Mouse (Mus musculus) adrenal gland, postnatal 0 days (tissue): Measurements from ENCODE around the gene Rhebl1. TPM values are rescaled to one million over a fixed set of nuclear protein-coding genes. Genes with fewer than 3 reads are reported as not detected.

Experiments used
- polyA plus RNA-seq: library from polyadenylated mRNA; unstranded; fragments of >200 nt; fragmentation: Nextera tagmentation; extraction: Ambion mirVana; gene quantifications from 2 replicates; pipeline ENCODE4 v1.2.1, GENCODE M21; 2015

Gene Rhebl1
- polyA plus RNA-seq: 9.2 and 11.9 TPM in 2 replicates

DNA sequence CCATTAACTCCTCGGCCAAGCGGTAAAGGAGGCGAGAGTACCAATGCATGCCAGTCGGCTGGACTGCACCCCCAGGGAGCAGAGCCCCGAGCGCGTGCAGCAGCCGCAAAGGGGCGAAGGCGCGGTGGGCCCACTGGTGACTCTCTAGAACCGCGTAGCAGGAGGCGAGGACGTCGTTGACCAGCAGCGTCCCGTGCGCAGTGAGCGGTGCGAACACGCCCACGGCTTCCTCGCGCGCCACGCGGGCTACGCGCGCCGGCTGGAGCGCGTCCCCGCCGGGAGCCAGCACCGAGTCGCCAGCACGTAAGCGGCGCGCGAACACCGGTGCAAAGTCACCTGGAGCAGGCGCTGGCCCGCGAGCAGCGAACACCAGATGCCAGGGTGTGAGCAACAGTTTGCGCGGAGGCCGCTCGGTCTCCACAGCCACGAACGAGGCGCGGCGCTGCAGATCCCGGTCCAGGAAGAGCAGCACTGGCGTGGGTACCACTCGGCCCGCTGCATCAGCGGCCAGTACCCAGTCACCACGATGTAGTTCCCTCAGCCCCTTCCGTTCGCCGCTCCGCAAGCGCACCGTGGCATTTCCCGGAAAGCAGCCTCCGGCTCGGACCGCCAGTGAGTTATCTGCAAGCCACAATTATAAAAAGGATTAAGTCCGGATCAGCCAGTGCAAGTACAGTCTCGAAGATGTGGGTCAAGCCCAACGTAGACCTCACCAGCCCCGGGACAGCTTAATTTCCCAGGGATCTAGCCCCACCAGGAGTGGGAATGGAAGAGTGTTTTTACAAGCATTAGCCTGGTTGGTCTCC is at the start of gene Rhebl1:
Rhebl1 (minus strand) TSS at position 601 of the 806 bp plus-strand sequence.

DNA sequence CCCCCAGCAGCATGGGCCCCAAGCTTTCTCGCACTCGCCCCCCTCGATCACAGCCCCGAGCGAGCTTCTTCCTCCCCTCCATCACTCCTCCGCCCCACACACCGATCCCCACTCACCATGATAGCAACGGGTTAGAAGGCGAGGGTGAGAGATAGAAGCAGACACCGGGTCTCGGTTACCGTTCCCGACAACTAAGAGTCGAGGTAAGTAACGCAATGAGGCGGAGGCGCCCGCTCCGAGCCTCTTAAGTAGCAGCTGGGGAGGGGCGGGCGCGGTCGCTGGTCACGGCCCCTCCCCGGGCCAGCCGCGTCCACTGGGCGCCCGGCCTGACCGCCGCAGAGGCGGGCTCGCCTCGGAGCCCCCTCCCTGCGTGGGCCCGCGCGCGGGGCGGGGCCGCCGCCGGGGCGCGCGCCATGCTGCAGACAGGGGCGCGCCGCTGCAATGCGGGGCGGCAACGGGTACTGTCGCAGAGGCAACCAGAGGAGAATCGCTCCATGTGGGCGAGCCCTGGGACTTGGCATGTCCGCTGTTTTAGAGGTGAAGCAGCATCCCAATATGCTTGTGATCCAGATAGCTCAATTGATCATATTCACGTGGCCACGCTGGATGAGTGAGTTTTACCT is 40.0 kb upstream of the Rhebl1 start, which contains the start of gene Tuba1b:
Tuba1b (minus strand) TSS at position 349 of the 623 bp plus-strand sequence.

DNA sequence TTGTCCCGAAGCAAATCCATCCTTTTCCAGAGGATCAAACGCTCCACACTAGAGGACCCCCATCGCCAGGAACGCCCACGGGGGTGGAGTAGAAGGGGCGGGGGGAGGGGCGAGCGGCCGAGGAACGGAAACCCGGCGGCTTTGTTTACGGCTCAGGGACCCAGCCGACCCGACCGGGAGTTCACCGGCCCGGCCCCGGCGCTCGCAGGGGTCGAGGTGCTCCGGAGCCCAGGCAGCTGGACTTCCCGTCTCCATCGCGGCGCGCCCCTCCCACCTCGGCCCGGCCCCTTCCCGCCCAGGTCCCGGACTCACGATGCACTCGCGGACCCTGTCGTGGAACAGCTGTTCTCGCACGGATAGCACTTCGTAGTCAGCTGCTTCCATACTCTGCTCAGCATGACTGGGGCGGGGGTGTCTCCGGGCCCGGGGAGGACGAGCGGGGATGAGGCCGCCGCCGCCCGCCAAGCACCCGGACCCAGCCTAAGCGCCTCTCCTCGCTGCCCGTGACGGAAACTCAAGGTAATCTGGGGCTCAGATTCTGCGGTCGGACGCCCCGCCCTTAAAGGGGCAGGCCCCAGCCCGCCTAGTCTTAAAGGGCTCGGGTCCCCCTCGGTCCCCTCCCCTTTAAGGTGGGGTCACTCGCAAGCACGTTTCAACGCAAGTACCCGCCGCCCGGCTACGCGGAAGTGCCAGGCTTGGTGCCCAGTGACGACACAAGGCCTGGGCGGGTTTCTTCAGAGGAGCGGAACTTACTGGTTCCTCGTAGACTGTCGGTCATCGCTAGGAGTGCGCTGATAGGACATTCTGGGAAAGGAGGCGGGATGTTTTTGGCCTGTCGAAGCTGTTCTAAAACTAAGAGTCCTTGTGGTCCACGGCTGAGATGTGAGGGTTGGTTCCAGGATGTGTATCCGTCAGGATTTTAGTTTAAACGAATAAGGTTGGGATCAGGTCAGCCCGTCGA is 23.5 kb upstream of the Rhebl1 start, which contains the start of gene Lmbr1l:
Lmbr1l (minus strand) TSS at position 694 of the 961 bp plus-strand sequence.

DNA sequence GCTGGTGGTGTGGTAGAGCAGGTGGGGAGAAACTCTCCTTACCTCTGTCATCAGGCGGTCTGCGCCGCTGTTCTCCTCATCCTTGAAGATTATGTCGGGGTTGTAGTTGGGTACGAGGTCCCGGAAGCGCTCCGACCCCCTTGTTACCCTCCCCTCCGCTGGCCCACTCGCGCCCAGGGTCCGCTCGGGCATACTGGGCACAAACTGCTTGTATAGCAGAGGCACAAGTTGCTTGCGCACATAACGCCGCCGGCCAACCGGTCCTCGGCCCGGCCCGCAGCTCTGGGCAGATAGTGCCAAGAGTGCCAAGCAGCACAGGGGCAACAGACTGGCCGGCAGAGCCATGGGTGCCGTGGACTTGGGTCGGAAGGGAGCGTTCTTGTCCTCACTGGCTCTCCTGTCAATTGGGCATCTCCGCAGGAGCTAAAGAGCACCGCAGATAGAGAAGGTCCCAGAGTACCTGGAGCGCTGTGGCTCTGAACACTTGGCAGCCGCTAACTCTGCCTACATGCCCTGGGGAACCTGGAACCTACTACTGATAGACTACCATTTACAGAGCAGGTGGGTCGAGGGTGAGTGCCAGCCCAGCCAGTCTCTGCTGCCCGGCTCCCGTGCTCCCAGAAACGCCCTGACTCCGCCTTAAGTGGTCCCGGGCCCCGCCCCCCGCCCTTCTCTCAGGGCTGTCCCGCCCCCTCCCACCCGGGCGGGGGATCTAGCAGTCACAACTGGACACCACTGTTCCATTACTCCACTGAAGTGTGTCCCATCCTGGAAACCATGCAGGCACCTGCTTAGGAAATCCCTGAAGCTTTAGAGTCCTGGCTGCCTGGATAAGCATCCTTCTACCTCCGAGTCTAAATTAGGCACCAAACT is 3.8 kb upstream of the Rhebl1 start, which contains the start of gene Dhh:
Dhh (minus strand) TSS at position 613 of the 873 bp plus-strand sequence.

DNA sequence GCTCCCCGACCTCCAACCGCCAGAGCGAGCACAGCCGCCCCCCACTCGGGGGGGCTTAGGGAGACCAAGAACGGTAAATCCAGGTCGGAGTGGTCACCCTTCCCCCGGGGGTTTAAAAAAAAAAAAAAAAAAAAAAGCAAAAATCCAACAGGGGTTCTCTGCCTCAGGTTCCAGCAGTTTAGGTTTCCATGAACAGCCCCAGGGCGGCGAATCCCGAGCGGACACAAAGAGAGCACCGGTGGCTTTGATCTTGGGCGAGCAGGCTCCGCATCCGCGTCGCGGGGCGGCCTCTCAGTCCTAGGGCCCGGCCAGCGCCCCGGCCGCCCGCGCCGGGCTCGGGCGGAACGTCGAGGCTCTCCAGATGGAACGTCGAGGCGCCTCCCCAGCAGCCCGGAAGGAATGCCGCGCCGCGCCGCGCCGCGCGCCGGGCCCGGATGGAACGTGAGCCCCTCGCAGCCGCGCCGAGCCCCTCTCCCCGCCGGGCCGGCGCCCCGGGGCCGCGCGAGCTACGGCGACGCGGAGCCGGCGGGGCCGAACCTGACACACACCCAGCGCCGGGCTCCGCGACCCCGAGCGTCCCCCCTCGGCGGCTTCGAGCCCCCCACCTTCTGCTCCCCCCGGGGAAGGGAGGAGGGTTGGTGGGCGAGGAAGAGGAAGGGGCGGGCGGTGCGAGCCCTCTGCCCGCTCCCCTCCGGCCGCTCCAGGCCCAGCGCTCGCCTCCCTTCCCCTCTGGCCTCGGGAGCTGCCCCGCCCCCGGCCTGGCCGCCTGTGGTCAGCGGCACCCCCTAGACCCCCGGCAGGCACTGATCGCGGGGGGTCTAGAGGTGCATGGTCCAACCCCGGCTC is 23.0 kb downstream of the Rhebl1 start, which contains the start of gene Kmt2d:
Kmt2d (minus strand) TSS at position 135 of the 846 bp plus-strand sequence.

DNA sequence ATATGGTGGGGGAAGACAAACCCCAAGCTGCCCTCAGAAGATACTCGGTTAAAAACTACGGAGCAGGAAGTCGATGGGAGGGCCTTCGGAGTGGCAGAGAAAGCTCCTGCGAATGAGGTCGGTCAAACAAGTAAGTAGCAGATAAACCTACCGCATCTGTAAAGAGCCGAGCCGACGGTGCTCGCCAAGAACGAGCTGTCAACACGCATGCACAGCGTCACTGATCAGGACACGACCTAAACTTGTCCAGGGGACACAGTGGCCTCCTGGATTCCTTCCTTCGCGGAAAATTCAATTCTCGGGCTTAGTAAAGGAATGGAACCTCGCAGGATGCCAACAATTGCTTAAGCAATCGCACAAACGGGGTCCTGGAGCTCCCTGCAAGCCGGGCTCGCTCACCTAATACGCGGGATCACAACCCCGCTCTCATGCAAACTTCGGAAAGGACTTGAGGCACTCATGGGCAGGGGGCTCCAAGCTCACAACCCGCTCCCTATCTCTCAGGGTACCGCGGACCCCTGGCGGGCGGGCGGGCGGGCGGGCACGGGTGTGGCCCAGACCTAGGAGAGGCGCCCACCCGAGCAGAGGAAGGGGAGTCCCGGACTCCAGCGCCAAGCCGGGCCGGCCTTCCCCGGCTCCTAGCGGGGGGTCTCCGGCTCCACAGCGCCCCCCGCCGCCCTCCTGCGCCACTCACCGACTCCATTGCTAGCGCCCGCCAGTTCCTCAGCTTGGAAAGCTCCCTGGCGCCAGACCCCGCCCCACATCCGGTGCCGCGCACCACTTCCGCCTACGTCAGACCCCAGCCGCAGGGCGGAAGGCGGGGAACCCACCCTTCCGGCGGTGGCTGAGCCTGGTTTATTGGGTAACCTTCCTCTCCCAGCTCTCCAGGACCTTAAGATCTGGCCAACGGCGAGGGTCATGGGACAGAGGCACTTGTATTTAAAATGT is 63.3 kb downstream of the Rhebl1 start, which contains the start of gene Prkag1:
Prkag1 (minus strand) TSS at position 786 of the 948 bp plus-strand sequence.

Other genes starting within 250 kb of the Rhebl1 start
- 6.7 and 14.4 TPM in 2 replicates for gene Ddx23, start 231.6 kb downstream of the Rhebl1 start, polyA plus RNA-seq
- 1.5 and 1.9 TPM in 2 replicates for gene Rnd1, start 217.1 kb downstream of the Rhebl1 start, polyA plus RNA-seq
- gene Ccdc65, start 186.3 kb downstream of the Rhebl1 start, polyA plus RNA-seq: 0.60 and 1.0 TPM in 2 replicates
- 29.2 and 29.9 TPM in 2 replicates for gene Fkbp11, start 166.3 kb downstream of the Rhebl1 start, polyA plus RNA-seq
- 34.5 and 51.3 TPM in 2 replicates for gene Arf3, start 131.3 kb downstream of the Rhebl1 start, polyA plus RNA-seq
- 0.37 and 0.43 TPM in 2 replicates for gene Wnt10b, start 116.4 kb downstream of the Rhebl1 start, polyA plus RNA-seq
- gene Wnt1, start 104.7 kb downstream of the Rhebl1 start, polyA plus RNA-seq: not detected in 2 replicates
- 0.03 TPM in 1 of 2 replicates, not detected in the other for gene Ddn, start 85.0 kb downstream of the Rhebl1 start, polyA plus RNA-seq
- gene Prkag1, start 63.0 kb downstream of the Rhebl1 start, polyA plus RNA-seq: 57.7 and 81.2 TPM in 2 replicates
- 5.1 and 6.8 TPM in 2 replicates for gene Kmt2d, start 23.3 kb downstream of the Rhebl1 start, polyA plus RNA-seq
- gene Dhh, start 4.0 kb upstream of the Rhebl1 start, polyA plus RNA-seq: 2.4 and 3.1 TPM in 2 replicates
- gene Lmbr1l, start 23.7 kb upstream of the Rhebl1 start, polyA plus RNA-seq: 10.6 and 11.6 TPM in 2 replicates
- 644 and 731 TPM in 2 replicates for gene Tuba1b, start 40.0 kb upstream of the Rhebl1 start, polyA plus RNA-seq
- not detected in 2 replicates for gene Gm49450, start 59.0 kb upstream of the Rhebl1 start, polyA plus RNA-seq
- gene Tuba1a, start 59.2 kb upstream of the Rhebl1 start, polyA plus RNA-seq: 949 and 2,608 TPM in 2 replicates
- 86.3 and 141 TPM in 2 replicates for gene Tuba1c, start 135.4 kb upstream of the Rhebl1 start, polyA plus RNA-seq
- 69.2 and 285 TPM in 2 replicates for gene Prph, start 160.6 kb upstream of the Rhebl1 start, polyA plus RNA-seq
- gene Troap, start 180.0 kb upstream of the Rhebl1 start, polyA plus RNA-seq: 5.4 and 6.5 TPM in 2 replicates
- gene C1ql4, start 193.3 kb upstream of the Rhebl1 start, polyA plus RNA-seq: 0.19 and 0.26 TPM in 2 replicates
- 1.2 and 2.4 TPM in 2 replicates for gene Dnajc22, start 198.6 kb upstream of the Rhebl1 start, polyA plus RNA-seq
- 15.4 and 21.1 TPM in 2 replicates for gene Spats2, start 231.4 kb upstream of the Rhebl1 start, polyA plus RNA-seq